Mouse (Mus musculus): Measurements from ENCODE around the gene Gipc1. TPM values are rescaled to one million over a fixed set of nuclear protein-coding genes. Genes with fewer than 3 reads are reported as not detected.

Gene Gipc1
- total and polyA plus RNA-seq, 2 experiments, result 12.6 to 14.5 TPM

- 79% methylated on average over 5 of the region's 5 CpGs for WGBS
Measured at GRCm38 (mm10) chr8:83706411-83706810, 53.9 kb downstream of the Gipc1 start.

GRCm38 (mm10) chr8:83707554-83707953, 55.1 kb downstream of the Gipc1 start:
- Histone ChIP-seq H3K9ac (ENCODE audit: low read depth, low read length) (no peak overlapping the region), H3K27me3 (ENCODE audit: control insufficient read depth, insufficient read depth, low read length) (no peaks in the 10 kb centered on the region), H3K79me2 (ENCODE audit: control insufficient read depth, insufficient read depth, low read length) (no peaks in the 10 kb centered on the region), H3K4me1 (ENCODE audit: control insufficient read depth, insufficient read depth, low read length) (no peaks in the 10 kb centered on the region), H3K36me3 (ENCODE audit: control insufficient read depth, insufficient read depth, low read length) (no peaks in the 10 kb centered on the region), H3K4me3 (ENCODE audit: insufficient read depth, low read depth, low read length) (no peak overlapping the region), H3K27ac (replicated peaks; ENCODE audit: insufficient read depth, low read depth, low read length) (no peak overlapping the region)
- TF ChIP-seq CTCF (IDR thresholded peaks at IDR 0.05; ENCODE audit: low read depth, low read length) (no peak), POLR2A (IDR thresholded peaks at IDR 0.05; ENCODE audit: extremely low read depth, insufficient read depth, low read length) (no peak)
- no peak for DNase-seq (ENCODE audit: extremely low read depth, low read depth, low spot score)
- 72% methylated on average over 8 of the region's 8 CpGs for WGBS

More at GRCm38 (mm10) chr8:83706411-83706810, 53.9 kb downstream of the Gipc1 start:
- no peaks in the 10 kb centered on the region for H3K27me3 ChIP-seq (ENCODE audit: control insufficient read depth, insufficient read depth, low read length)
- TF ChIP-seq POLR2A (IDR thresholded peaks at IDR 0.05; ENCODE audit: extremely low read depth, insufficient read depth, low read length) (no peak), CTCF (IDR thresholded peaks at IDR 0.05; ENCODE audit: low read depth, low read length) (no peak)
- H3K4me3 ChIP-seq (ENCODE audit: insufficient read depth, low read depth, low read length), result no peak overlapping the region
- no peak for DNase-seq (ENCODE audit: extremely low read depth, low read depth, low spot score)
- H3K27ac ChIP-seq (replicated peaks; ENCODE audit: insufficient read depth, low read depth, low read length), result no peak overlapping the region
- H3K36me3 ChIP-seq (ENCODE audit: control insufficient read depth, insufficient read depth, low read length), result no peaks in the 10 kb centered on the region
- H3K4me1 ChIP-seq (ENCODE audit: control insufficient read depth, insufficient read depth, low read length), result no peaks in the 10 kb centered on the region
- H3K79me2 ChIP-seq (ENCODE audit: control insufficient read depth, insufficient read depth, low read length), result no peaks in the 10 kb centered on the region
- H3K9ac ChIP-seq (ENCODE audit: low read depth, low read length), result no peak overlapping the region

Other genes starting within 250 kb of the Gipc1 start
- gene Scoc, start 194.3 kb upstream of the Gipc1 start, total RNA-seq (2014; rRNA removed), result 9.3 and 16.4 TPM in 2 replicates
- 3.5 and 4.2 TPM in 2 replicates for gene Scoc, start 194.3 kb upstream of the Gipc1 start, polyA plus RNA-seq (2012; rRNA removed)
- not detected in 2 replicates for gene Olfr370, start 116.9 kb upstream of the Gipc1 start, total RNA-seq (2014; rRNA removed)
- not detected in 2 replicates for gene Olfr370, start 116.9 kb upstream of the Gipc1 start, polyA plus RNA-seq (2012; rRNA removed)
- gene Ndufb7, start 86.0 kb upstream of the Gipc1 start, total RNA-seq (2014; rRNA removed), result 190 and 193 TPM in 2 replicates
- 297 and 359 TPM in 2 replicates for gene Ndufb7, start 86.0 kb upstream of the Gipc1 start, polyA plus RNA-seq (2012; rRNA removed)
- 108 and 130 TPM in 2 replicates for gene Tecr, start 44.7 kb upstream of the Gipc1 start, total RNA-seq (2014; rRNA removed)
- 647 and 677 TPM in 2 replicates for gene Tecr, start 44.7 kb upstream of the Gipc1 start, polyA plus RNA-seq (2012; rRNA removed)
- gene Dnajb1, start 44.5 kb upstream of the Gipc1 start, total RNA-seq (2014; rRNA removed), result 8.3 and 12.4 TPM in 2 replicates
- 17.0 and 18.2 TPM in 2 replicates for gene Dnajb1, start 44.5 kb upstream of the Gipc1 start, polyA plus RNA-seq (2012; rRNA removed)
- under 0.01 and 0.20 TPM in 2 replicates for gene Ptger1, start 14.0 kb downstream of the Gipc1 start, total RNA-seq (2014; rRNA removed)
- gene Ptger1, start 14.0 kb downstream of the Gipc1 start, polyA plus RNA-seq (2012; rRNA removed), result 0.11 and 0.20 TPM in 2 replicates
- 17.3 and 20.1 TPM in 2 replicates for gene Pkn1, start 46.5 kb downstream of the Gipc1 start, total RNA-seq (2014; rRNA removed)
- gene Pkn1, start 46.5 kb downstream of the Gipc1 start, polyA plus RNA-seq (2012; rRNA removed), result 18.0 and 28.8 TPM in 2 replicates
- gene Ddx39, start 62.5 kb downstream of the Gipc1 start, total RNA-seq (2014; rRNA removed), result 13.5 and 19.2 TPM in 2 replicates
- gene Ddx39, start 62.5 kb downstream of the Gipc1 start, polyA plus RNA-seq (2012; rRNA removed), result 14.3 and 17.2 TPM in 2 replicates
- gene Adgre5, start 88.6 kb downstream of the Gipc1 start, total RNA-seq (2014; rRNA removed), result 20.8 and 21.2 TPM in 2 replicates
- gene Adgre5, start 88.6 kb downstream of the Gipc1 start, polyA plus RNA-seq (2012; rRNA removed), result 9.7 and 17.9 TPM in 2 replicates
- 1.6 TPM in 2 replicates for gene Adgrl1, start 247.4 kb downstream of the Gipc1 start, total RNA-seq (2014; rRNA removed)
- 2.7 and 3.5 TPM in 2 replicates for gene Adgrl1, start 247.4 kb downstream of the Gipc1 start, polyA plus RNA-seq (2012; rRNA removed)

Measured in liver, adult 2 months (tissue).